Mouse (Mus musculus): Measurements from ENCODE around the gene Foxj3.
"Not testable (repeated sequence)": the region's sequence is repeated elsewhere in the genome, so short reads cannot be mapped to it uniquely, and the experiment has no call there.

Foxj3 gene

DNA sequence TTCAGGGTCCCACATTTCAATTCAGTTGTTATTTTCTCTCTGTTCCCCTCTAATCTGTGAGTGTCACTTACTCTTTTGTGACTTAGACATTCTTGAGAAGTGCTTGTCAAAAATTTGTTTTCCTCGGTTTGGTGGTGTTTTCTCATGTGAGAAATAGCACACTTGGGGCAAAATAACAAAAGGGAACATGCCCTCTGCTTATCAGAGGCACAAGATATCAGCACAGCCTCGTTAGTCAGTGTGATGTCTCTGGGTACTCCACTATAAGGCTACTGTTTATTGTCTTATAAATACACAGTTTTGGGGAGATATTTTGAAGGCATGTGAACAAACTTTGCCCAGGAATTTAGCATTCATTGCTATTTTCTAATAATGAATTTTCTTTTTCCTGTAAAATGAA is 37.7 kb downstream of the Foxj3 start:
- DNase-seq, result no peak

DNA sequence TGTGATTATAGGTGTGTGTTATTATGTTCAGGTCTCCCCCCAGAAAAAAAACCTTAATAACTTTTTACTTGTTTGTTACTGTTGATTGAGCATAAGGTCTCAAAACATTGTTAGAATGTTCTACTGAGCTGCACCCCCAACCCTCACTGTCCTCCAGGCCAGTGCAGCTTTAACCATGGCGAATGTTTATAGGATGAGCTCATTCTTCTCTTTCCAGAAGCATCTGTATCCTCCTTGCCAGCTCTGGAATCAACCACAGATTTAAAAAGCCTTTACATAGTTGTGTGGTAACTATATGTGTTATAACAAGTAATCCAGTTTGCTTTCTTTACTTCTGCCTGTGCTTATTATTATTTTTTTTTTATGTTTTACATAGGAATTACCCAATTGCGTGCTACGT is 38.7 kb downstream of the Foxj3 start:
- no peak for DNase-seq

DNA sequence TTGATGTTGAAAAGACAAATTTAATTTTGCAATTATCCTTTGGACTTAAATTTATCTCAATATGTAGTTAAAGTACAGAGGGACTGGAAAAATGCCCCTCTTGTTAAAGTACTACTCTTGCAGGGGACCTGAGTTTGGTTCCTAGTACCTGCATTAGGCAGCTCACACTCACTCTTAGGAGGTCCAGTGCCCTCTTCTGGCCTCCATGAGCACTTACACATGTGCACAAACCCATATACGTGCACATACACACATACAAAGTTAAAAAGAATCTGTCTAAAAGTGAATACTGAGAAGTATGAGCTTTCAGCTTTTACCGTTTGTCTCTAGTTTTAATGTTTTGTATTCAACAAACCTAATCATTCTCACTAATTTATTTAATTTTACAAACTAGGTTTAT is 51.2 kb downstream of the Foxj3 start:
- no peak for DNase-seq

DNA sequence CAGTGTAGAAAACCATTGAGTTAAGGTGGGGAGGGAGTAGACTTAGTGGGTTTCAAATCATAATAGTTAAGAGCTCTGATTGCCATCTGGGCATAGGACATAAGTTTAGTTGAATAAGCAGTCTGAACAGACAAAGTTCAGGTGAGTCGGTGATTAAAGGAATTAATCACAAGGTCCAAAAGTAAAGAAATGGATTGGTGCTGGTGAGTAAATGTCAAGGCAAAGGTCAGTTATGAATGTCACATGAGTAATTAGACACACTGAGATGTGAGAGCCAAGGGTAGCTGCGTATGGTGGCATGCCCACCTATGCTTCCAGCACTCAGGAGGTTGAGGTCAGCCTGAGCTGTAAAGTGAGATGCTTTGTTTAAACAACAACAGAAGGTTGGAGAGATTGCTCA is 52.6 kb downstream of the Foxj3 start:
- no peak for DNase-seq

- DNase-seq, result no peak
These were observed 53.2 kb downstream of the Foxj3 start for GRCm38 (mm10) chr4:119590027-119590426.

DNA sequence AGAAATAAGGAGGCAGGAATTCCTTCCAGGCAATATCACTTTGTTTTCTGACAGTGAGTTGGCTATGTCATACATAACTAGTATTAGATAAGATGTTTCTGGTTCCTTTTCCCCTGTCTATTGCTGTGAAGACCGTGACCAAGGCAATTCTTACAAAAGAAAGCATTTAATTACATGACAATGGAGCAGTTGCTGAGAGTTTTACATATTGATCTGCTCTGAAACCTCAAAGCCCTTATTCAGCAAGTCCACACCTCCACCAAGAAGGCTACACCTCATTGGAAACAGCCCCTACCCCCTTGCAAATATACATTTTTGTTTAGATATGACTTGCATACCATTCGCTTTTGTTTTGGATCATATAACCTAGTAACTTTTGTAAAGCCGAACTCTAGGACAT is 55.7 kb downstream of the Foxj3 start:
- no peak for DNase-seq

- no peak for DNase-seq
These were observed 57.5 kb downstream of the Foxj3 start for GRCm38 (mm10) chr4:119594331-119594730.

DNA sequence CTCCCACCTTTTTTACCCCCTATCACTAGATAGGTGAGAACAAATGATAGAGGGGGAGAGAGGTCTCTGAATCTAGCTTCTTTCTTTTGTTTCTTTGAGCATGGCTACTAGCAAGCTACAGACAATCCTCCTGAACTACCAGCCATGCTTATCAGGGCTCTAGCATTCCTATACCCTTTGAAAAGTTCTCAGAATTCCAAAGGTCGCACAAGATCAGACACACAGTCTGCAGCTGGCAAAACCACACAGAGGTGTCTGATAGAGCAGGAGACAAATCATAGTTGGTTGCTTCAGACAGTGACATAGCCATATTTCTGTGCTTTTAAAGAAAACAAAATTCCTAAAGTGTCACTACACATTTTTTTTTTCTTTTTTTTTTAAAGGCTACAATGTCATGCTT is 62.8 kb downstream of the Foxj3 start:
- no peak for DNase-seq

- no peak for DNase-seq
These were observed 72.7 kb downstream of the Foxj3 start for GRCm38 (mm10) chr4:119609488-119609887.

GRCm38 (mm10) chr4:119614078-119614477 is 77.3 kb downstream of the Foxj3 start:
- no peak for DNase-seq

DNA sequence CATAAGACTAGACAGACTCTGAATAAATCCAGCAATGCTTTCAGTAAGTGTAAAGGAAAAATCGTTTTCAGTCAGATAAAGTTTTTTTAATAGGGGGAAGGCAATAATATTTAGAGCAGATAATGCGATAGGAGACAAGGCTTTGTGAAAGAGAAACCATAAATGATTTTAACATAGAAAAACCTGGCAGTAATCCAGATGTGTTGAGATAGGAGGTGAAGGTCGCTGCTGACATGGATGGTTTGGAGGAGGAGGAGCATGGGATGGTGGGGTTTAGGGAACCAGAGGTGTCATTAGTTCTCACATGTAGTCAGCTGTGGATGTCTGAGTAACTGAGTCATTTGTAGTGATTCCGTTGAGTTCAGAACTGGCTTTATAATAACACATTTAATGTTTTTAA is 77.9 kb downstream of the Foxj3 start:
- DNase-seq, result no peak

- no peak for DNase-seq
These were observed 89.4 kb downstream of the Foxj3 start for GRCm38 (mm10) chr4:119626081-119626645.

DNA sequence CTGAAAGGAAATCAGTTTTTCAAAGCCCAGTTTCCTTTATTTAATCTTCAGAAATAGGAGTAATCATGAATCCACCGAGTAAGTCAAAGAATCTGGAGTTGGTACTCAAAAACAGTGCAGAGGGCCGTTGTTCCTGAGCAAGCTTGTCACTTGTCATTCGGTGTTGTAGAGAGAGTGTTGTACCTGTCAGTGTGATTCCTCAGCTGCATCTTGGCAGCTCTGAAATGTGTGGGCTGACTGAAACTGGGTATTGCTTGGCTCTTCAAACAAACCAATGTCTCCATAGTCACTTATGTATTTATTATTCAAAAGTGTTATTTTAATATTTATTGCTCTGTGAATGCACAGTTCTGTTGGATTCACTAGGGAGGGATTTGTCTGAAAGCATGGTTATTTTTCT is 90.1 kb downstream of the Foxj3 start:
- DNase-seq, result no peak

DNA sequence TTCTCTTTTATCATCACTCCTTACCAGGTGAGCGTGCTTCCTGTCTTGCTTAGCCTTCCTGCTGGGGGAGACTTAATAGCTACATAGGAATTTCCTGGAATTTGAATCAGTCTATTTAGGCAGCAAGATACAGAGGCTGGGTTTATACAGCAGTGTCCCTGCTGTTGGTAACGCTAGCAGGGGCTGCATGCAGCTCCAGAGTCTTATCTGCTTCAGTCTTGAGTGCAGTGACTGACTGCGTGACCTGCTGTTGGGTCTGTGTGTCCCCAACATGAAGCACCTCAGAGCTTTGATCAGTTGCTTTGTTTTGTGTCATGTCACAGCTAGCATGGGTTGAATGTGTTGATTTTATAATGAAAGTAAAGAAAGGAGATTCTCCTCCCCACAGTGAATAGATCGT is 90.5 kb downstream of the Foxj3 start:
- no peak for DNase-seq

DNA sequence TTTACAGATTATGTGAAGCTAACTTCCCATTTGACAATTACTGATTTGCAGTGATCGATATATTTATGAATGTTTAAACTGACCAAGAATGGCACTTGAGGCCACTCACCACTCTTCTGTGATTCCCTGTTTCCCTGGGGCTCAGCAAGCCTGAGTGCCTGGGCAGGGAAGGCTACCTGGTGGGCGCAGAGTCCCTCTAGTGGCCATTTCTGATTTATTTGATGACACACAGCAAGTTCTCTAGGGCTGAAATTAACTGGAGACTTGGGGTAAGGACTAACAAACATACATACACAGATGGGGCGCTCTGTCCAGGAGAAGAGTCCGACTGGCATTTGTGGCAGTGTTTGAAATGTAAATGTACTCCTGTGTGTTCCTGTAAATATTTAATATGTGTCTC is 91.6 kb downstream of the Foxj3 start:
- DNase-seq, result not testable (repeated sequence)

DNA sequence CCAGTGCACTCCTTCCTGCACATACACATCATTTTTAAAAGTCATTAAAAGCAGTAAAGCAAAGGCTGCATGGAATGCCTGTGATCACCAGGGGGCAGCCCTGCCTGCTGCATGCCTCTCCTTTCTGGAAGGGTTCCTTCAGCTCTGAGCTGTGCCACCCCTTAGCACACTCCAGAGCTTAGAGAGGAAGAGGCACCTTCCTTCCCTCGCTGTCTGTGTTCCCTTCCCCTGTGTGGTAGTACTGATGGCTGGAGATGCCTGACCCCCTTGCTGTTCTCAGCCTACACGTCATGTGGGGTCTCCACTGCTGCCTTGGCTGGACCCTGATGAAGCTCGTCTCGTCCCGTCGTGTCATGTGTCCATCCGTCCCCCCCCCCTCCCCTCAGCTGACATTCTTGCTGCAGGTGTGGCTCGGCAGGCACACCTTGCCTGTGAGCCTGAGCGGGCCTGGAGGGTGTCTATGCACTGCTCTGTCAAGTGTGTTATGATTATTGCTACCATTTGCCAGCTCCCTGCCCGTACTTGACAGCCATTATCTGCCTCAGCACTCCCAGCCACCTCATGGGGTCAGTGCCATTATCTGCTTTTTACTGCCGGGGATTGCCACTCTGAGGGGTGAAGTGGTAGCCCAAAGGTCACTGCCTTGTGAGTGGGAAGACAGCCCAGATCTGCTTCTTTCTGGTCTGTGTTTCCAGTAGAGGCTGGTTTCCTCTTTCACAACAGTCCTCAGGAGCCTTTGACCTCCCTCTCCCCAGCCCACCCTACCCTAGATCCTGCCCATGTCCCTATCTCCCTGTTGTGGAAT is 94.5 kb downstream of the Foxj3 start:
- peak; percentile 62 for DNase-seq

- DNase-seq, result no peak
These were observed 95.9 kb downstream of the Foxj3 start for GRCm38 (mm10) chr4:119632721-119633120.

DNA sequence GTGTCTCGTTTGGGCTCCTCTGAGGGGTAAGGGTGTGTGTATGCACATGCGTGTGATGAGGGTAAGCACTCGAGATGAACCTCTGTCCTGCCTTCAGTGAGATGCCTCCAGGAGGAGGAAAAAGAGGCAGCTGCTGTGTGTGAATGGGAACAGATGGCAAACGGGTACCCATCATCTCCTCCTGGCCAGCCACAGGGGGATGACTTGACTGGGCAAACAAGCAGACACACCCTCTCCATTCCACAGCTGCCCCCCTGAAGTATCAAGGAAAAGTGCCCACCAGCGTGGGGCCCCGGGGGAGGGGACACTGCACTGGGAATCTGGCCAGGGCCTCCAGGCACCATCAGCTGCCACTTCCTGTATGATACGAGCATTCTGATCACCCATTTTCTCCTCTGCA is 96.5 kb downstream of the Foxj3 start:
- no peak for DNase-seq

DNA sequence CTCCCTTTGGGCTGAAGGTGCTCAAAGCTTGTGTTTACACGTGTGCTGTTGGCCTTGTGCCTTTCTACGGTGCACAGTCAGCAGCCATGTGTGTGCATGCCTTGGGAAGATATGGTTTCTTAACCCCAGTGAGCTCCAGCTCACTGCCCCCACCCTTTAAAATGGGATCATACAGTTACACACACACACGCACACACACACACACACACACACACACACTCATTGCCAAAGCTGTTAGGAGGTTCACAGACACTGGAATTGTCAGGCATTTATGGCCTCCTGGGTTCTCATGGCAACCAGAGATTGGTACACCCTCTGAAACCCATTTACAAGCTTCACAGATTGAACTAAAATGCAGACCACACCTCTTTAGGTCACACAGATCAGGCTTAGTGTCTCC is 97.1 kb downstream of the Foxj3 start:
- no peak for DNase-seq

GRCm38 (mm10) chr4:119634908-119635660 is 98.3 kb downstream of the Foxj3 start:
- DNase-seq, result no peak

DNA sequence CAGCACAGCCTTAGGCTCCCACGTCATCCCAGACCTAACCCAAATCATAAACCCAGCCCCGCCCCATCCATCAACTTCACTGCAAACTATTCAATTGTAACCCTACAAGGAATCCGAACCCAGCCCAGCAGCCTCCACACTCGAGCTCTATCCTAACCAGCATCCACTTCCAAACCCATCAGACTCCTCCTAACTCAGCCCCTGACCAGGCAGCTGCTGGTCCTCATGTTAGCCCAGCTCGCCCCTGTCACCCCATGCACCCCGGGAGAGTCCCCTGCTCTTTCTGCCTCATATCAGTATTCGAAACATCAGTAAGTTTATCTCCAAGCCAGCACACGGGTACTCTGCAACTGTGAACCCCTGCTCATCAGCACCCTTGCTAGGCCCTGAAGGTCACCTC is 98.9 kb downstream of the Foxj3 start:
- no peak for DNase-seq

DNA sequence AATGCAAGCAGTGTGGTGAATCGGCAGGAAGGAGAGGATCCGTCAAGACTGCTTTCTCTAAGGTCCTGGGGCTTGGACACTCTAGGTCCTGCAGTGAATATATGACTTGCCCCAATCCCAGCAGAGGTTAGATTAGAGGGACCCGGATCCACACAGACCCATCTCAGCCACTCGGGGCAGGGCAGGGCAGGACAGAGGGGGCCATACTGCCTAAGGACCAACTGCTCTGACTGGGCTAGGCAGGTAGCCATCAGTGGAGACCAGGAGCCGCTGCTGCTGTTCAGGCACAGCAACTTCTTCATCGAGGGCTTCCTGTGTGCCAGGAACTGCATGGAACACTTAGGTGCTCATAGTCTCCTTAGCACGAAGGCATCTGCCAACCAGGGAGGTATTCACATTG is 99.9 kb downstream of the Foxj3 start:
- DNase-seq, result no peak

- no peak for DNase-seq
These were observed 100.5 kb downstream of the Foxj3 start, which contains the start of gene Guca2a for GRCm38 (mm10) chr4:119637176-119637845. Gene Guca2a (plus strand): TSS chr4:119637704.

- DNase-seq, result no peak
These were observed 101.1 kb downstream of the Foxj3 start for GRCm38 (mm10) chr4:119637946-119638345.

Measured in thymus, postnatal 4 days (tissue).